Mouse (Mus musculus) stomach, embryonic 16.5 days (tissue): ENCODE data around the gene Ankrd13c. TPM values are rescaled to one million over a fixed set of nuclear protein-coding genes. Genes with fewer than 3 reads are reported as not detected.
A peak's percentile ranks its signal among the peaks of the same experiment; 100 is the strongest.

ENCODE experiments used
- ATAC-seq: fragments of 200-750 bp; cut with Nextera tagmentation; 2 replicates; pipeline ENCODE4 v1.8.0; 2017; ENCODE audit warnings: moderate number of reproducible peaks, moderate TSS enrichment; ENCODE audit not compliant: insufficient read depth, low FRiP score
- H3K27ac ChIP-seq: fragments of 300-500 bp; sonication (generic); 2 replicates; pipeline ENCODE4 v1.5.1; 2014; ENCODE audit warnings: low read length
- H3K27me3 ChIP-seq: fragments of 300-500 bp; sonication (generic); 2 replicates; pipeline ENCODE4 v1.6.1; 2014; ENCODE audit warnings: low read length, control low read depth, mixed read lengths; ENCODE audit not compliant: control insufficient read depth, insufficient read depth
- H3K36me3 ChIP-seq: fragments of 300-500 bp; sonication (generic); 2 replicates; pipeline ENCODE4 v1.6.1; 2014; ENCODE audit warnings: low read length; ENCODE audit not compliant: control insufficient read depth, insufficient read depth
- H3K4me1 ChIP-seq: fragments of 300-500 bp; sonication (generic); 2 replicates; pipeline ENCODE4 v1.6.1; 2014; ENCODE audit warnings: low read length, control low read depth, mixed read lengths; ENCODE audit not compliant: control insufficient read depth, insufficient read depth
- H3K4me2 ChIP-seq: fragments of 300-500 bp; sonication (generic); 2 replicates; pipeline ENCODE4 v1.6.1; 2014; ENCODE audit warnings: low read depth, low read length, mixed read lengths
- H3K4me3 ChIP-seq: fragments of 300-500 bp; sonication (generic); replicated peaks from 2 replicates; pipeline ENCODE4 v1.5.1; 2014; ENCODE audit warnings: mild to moderate bottlenecking, low read length
- H3K9ac ChIP-seq: fragments of 300-500 bp; sonication (generic); 2 replicates; pipeline ENCODE4 v1.6.1; 2014; ENCODE audit warnings: low read length
- H3K9me3 ChIP-seq: fragments of 300-500 bp; sonication (generic); replicated peaks from 2 replicates; pipeline ENCODE4 v1.6.1; 2016; ENCODE audit warnings: low read length, control low read depth; ENCODE audit not compliant: control insufficient read depth
- WGBS: fragments of 180-500 bp; shearing (Covaris S2); extraction: QIAGEN DNeasy Blood & Tissue Kit; methylation state at CpG from one replicate; pipeline ENCODE4 v1.1.7; 2014; 5-methylcytosine and 5-hydroxymethylcytosine counted together
- polyA plus RNA-seq: library from polyadenylated mRNA; unstranded; fragments of >200 nt; fragmentation: Nextera tagmentation; extraction: Ambion mirVana; gene quantifications from 2 replicates; pipeline ENCODE4 v1.2.1, GENCODE M21; 2015

The Ankrd13c gene
- polyA plus RNA-seq, 1 experiment from 2014 or later, result 16.7 TPM

- Histone ChIP-seq H3K36me3 (no peaks in the 10 kb centered on the region), H3K9ac (no peak overlapping the region), H3K4me1 (no peaks in the 10 kb centered on the region), H3K27me3 (no peaks in the 10 kb centered on the region), H3K4me2 (no peak overlapping the region), H3K27ac (no peak overlapping the region), H3K4me3 (no peak overlapping the region), H3K9me3 (no peaks in the 10 kb centered on the region)
- WGBS, result 71% methylated on average over 3 of the region's 3 CpGs
- ATAC-seq, result no peak
Measured at GRCm38 (mm10) chr3:157934301-157934823, 12.7 kb upstream of the Ankrd13c start.

DNA sequence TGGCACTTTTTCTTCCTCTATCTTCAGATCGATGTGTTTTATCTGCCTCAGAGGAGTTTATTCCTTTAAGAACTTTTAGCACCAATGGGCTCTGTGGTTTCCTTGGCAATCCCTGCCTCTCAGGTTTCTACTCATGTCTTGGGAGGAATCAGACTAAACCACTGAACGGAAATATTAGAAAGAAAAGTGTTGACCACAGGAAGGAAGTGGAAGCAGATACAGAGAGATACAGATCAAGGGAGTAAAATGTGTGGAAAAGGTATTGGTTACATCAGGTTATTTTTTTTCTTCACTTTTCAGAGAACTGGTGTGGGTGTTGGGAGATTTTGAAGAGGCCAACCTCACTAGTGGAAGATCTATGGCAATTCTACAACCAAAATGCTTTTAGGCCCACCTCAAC is 8.5 kb upstream of the Ankrd13c start:
- WGBS, result 72% methylated on average over 2 of the region's 2 CpGs

GRCm38 (mm10) chr3:157947383-157948280 is 593 bp downstream of the Ankrd13c start:
- Histone ChIP-seq H3K27ac (peak overlapping the region; percentile 95), H3K9ac (peak overlapping the region; percentile 96), H3K4me2 (peak overlapping the region; percentile 88), H3K4me1 (peaks cover 7% of the 10 kb centered on the region; the same call in 1 of the 2 replicates), H3K27me3 (no peaks in the 10 kb centered on the region), H3K4me3 (peak overlapping the region; percentile 100), H3K9me3 (no peaks in the 10 kb centered on the region), H3K36me3 (no peaks in the 10 kb centered on the region)
- peak; percentile 54 for ATAC-seq
- WGBS, result under 1% methylated on average over 91 of the region's 93 CpGs

More for the DNA sequence above, 8.5 kb upstream of the Ankrd13c start:
- no peak overlapping the region for H3K9ac ChIP-seq
- no peaks in the 10 kb centered on the region for H3K27me3 ChIP-seq
- H3K36me3 ChIP-seq, result no peaks in the 10 kb centered on the region
- H3K27ac ChIP-seq, result no peak overlapping the region
- ATAC-seq, result no peak
- no peak overlapping the region for H3K4me3 ChIP-seq
- no peak overlapping the region for H3K4me2 ChIP-seq
- no peaks in the 10 kb centered on the region for H3K9me3 ChIP-seq
- H3K4me1 ChIP-seq, result no peaks in the 10 kb centered on the region

GRCm38 (mm10) chr3:157952716-157953115 is 5.7 kb downstream of the Ankrd13c start:
- ATAC-seq, result no peak
- H3K27me3 ChIP-seq, result no peaks in the 10 kb centered on the region
- H3K9ac ChIP-seq, result no peak overlapping the region
- H3K36me3 ChIP-seq, result no peaks in the 10 kb centered on the region
- peaks cover 7% of the 10 kb centered on the region; the same call in 1 of the 2 replicates for H3K4me1 ChIP-seq
- H3K27ac ChIP-seq, result no peak overlapping the region
- no peaks in the 10 kb centered on the region for H3K9me3 ChIP-seq
- WGBS, result 77% methylated on average over 2 of the region's 2 CpGs
- H3K4me3 ChIP-seq, result no peak overlapping the region
- no peak overlapping the region for H3K4me2 ChIP-seq

DNA sequence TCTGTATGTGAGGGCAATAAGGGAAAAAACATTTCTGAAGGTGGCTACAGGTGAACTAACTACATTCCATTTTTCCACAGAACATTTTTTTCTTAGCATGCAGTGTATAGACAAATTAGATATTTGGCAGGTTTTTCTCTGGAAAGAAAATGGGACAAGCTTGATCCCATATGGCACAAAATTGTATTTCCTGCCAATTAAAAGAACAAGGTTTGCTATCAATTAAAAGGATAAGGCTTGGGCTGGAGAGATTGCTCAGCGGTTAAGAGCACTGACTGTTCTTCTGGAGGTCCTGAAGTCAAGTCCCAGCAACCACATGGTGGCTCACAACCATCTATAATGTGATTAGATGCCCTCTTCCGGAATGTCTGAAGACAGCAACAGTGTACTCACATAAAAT is 8.4 kb downstream of the Ankrd13c start:
- 82% methylated on average over 2 of the region's 2 CpGs for WGBS
- no peak overlapping the region for H3K4me3 ChIP-seq
- no peak for ATAC-seq
- H3K27me3 ChIP-seq, result no peaks in the 10 kb centered on the region
- no peaks in the 10 kb centered on the region for H3K36me3 ChIP-seq
- no peak overlapping the region for H3K9ac ChIP-seq
- no peaks in the 10 kb centered on the region for H3K9me3 ChIP-seq
- H3K27ac ChIP-seq, result no peak overlapping the region
- H3K4me1 ChIP-seq, result no peaks in the 10 kb centered on the region
- no peak overlapping the region for H3K4me2 ChIP-seq

DNA sequence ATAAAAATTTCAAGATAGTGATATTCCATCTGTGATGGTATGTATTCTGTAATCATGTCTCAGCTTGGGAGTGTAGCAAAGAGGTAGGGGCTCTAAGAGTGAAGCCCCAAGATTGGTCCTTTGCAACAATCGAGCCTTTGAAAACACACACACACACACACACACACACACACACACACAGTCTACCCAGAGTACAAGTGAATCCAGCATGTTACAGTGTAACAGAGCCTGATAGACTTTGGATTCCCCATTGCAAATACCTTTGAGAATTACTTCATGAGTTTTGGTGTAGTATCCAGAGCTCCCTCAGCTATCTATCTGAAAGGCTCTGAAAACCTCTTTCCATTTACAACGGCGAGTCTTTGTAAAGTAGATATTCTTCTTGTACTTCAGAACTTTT is 9.2 kb downstream of the Ankrd13c start:
- H3K36me3 ChIP-seq, result no peaks in the 10 kb centered on the region
- H3K9me3 ChIP-seq, result no peaks in the 10 kb centered on the region
- H3K9ac ChIP-seq, result no peak overlapping the region
- H3K4me2 ChIP-seq, result no peak overlapping the region
- ATAC-seq, result no peak
- H3K27ac ChIP-seq, result no peak overlapping the region
- no peaks in the 10 kb centered on the region for H3K4me1 ChIP-seq
- 93% methylated on average over 3 of the region's 3 CpGs for WGBS
- H3K27me3 ChIP-seq, result no peaks in the 10 kb centered on the region
- H3K4me3 ChIP-seq, result no peak overlapping the region

GRCm38 (mm10) chr3:157957320-157957719 is 10.3 kb downstream of the Ankrd13c start:
- Histone ChIP-seq H3K27ac (no peak overlapping the region), H3K9ac (no peak overlapping the region)

DNA sequence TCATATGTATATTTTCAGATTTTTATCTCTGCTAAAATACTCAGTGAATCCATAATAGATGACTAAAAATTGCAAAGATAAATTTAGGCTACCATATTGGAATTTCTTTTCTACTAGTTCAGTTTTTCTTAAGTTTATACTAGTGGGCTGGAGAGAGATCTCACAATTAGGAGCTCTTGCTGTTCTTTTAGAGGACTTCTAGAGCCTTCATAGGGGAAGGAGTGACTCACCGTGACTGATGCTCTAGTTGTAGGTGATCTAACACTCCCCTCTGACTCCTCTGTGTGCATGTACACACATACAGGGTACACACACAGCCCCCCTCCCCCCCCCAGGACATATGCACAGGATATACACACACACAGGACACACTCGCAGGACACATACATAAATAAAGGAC is 24.1 kb downstream of the Ankrd13c start:
- WGBS, result 86% methylated on average over 2 of the region's 2 CpGs
- Histone ChIP-seq H3K9ac (no peak overlapping the region), H3K4me3 (no peak overlapping the region), H3K4me1 (no peaks in the 10 kb centered on the region), H3K27me3 (no peaks in the 10 kb centered on the region), H3K36me3 (peaks cover 6% of the 10 kb centered on the region), H3K4me2 (no peak overlapping the region), H3K27ac (no peak overlapping the region), H3K9me3 (no peaks in the 10 kb centered on the region)
- no peak for ATAC-seq

More at GRCm38 (mm10) chr3:157957320-157957719, 10.3 kb downstream of the Ankrd13c start:
- H3K4me1 ChIP-seq, result no peaks in the 10 kb centered on the region
- H3K36me3 ChIP-seq, result peaks cover 2% of the 10 kb centered on the region; the same call in 1 of the 2 replicates
- no peaks in the 10 kb centered on the region for H3K9me3 ChIP-seq
- no peak for ATAC-seq
- H3K27me3 ChIP-seq, result no peaks in the 10 kb centered on the region
- H3K4me2 ChIP-seq, result no peak overlapping the region
- no peak overlapping the region for H3K4me3 ChIP-seq

- H3K4me1 ChIP-seq, result no peaks in the 10 kb centered on the region
- H3K4me2 ChIP-seq, result no peak overlapping the region
Measured at GRCm38 (mm10) chr3:157973236-157973635, 26.2 kb downstream of the Ankrd13c start.

More at GRCm38 (mm10) chr3:157973236-157973635, 26.2 kb downstream of the Ankrd13c start:
- Histone ChIP-seq H3K27me3 (no peaks in the 10 kb centered on the region), H3K9ac (no peak overlapping the region), H3K9me3 (no peaks in the 10 kb centered on the region), H3K27ac (no peak overlapping the region), H3K36me3 (peaks cover 6% of the 10 kb centered on the region), H3K4me3 (no peak overlapping the region)
- 96% methylated on average over 2 of the region's 2 CpGs for WGBS
- no peak for ATAC-seq
